Comparison of ENCODE assay signal across 10 mouse cellular contexts in genomic region chr15:99501292-99502260, GRCm38 (mm10). TPM values are rescaled to one million over a fixed set of nuclear protein-coding genes. Genes with fewer than 3 reads are reported as not detected.
DNase-seq lines count a peak whose midpoint lies in the region; ATAC-seq and TF ChIP-seq lines count a peak whose summit lies in the region.
"Had no signal": no experiment of that assay in that cellular context is flagged by ENCODE, and none has a peak within 500 bp of the region (broad histone marks: within the 10 kb centered on the region; RNA-seq: fewer than 3 reads in every experiment).

No protein-coding gene starts in this region.

- peaks cover 50% of the 10 kb centered on the region for H3K27me3 ChIP-seq in heart, embryonic 11.5 days (ENCODE audit: control insufficient read depth, insufficient read depth, low read length)

- H3K9ac ChIP-seq in heart, embryonic 11.5 days (ENCODE audit: low read depth, low read length): no peak overlapping the region

- ATAC-seq in heart, embryonic 11.5 days (replicated peaks; ENCODE audit: insufficient number of reproducible peaks, low FRiP score, low TSS enrichment): no peak

- peak; percentile 21 for DNase-seq in kidney, adult 18-20 months
- no peak for DNase-seq in kidney, postnatal 14 days
- DNase-seq in frontal cortex, postnatal 25 days (ENCODE audit: low spot score in 2 of 2): peak; percentile 23 to 42
- peak; percentile 42 to 66 for DNase-seq in left cerebral cortex, postnatal 14 days (ENCODE audit: low spot score in 2 of 2)
- DNase-seq in right cerebral cortex, postnatal 4 days: peak; percentile 40
- no peak for DNase-seq in gastrocnemius, adult 2 months

- H3K36me3 ChIP-seq in heart, embryonic 11.5 days (ENCODE audit: control insufficient read depth, insufficient read depth, low read length): no peaks in the 10 kb centered on the region

- 86% methylated on average over 20 of the region's 20 CpGs for WGBS in bone marrow, adult 2 months
- WGBS in heart, embryonic 11.5 days (ENCODE audit: insufficient replicate concordance): 71% methylated on average over 20 of the region's 20 CpGs

- peak overlapping the region; percentile 46 for H3K27ac ChIP-seq in bone marrow, adult 2 months (ENCODE audit: control insufficient read depth, insufficient read depth, low read depth, low read length, poor library complexity)
- no peak overlapping the region for H3K27ac ChIP-seq in heart, embryonic 11.5 days (ENCODE audit: low read depth, low read length)
- no peak overlapping the region for H3K27ac ChIP-seq in gastrocnemius, adult 2 months
- H3K27ac ChIP-seq: macrophage had no signal

- H3K4me3 ChIP-seq in bone marrow, adult 2 months (replicated peaks; ENCODE audit: control insufficient read depth, low read depth, low read length): no peak overlapping the region
- H3K4me3 ChIP-seq in heart, embryonic 11.5 days (ENCODE audit: low read depth, low read length): no peak overlapping the region
- H3K4me3 ChIP-seq in gastrocnemius, adult 2 months: no peak overlapping the region

- no peak for TF ChIP-seq POLR2A in bone marrow, adult 2 months (IDR thresholded peaks at IDR 0.05; ENCODE audit: borderline replicate concordance, control insufficient read depth, low read depth, low read length)

- peaks cover 2% of the 10 kb centered on the region; the same call in 1 of the 2 replicates for H3K4me1 ChIP-seq in bone marrow, adult 2 months (ENCODE audit: control insufficient read depth, insufficient read depth, low read length)
- H3K4me1 ChIP-seq in heart, embryonic 11.5 days (ENCODE audit: control insufficient read depth, insufficient read depth, low read length): peaks cover 42% of the 10 kb centered on the region

- H3K4me2 ChIP-seq in heart, embryonic 11.5 days: no peak overlapping the region

- H3K9me3 ChIP-seq in heart, embryonic 11.5 days (replicated peaks; ENCODE audit: control insufficient read depth, low read length): no peaks in the 10 kb centered on the region

- TF ChIP-seq CTCF in bone marrow, adult 2 months (IDR thresholded peaks at IDR 0.05; ENCODE audit: control insufficient read depth, insufficient read depth, low read length): no peak
- no peak for TF ChIP-seq CTCF in gastrocnemius, adult 2 months (IDR thresholded peaks at IDR 0.05)

- intact Hi-C loops in left cerebral cortex, postnatal 14 days (cut with DNase I): no loop called here
- intact Hi-C loops in gastrocnemius, adult 2 months (cut with DNase I): no loop called here

RNA-seq across cellular contexts. Expression of gene Faim2, which starts 26.4 kb away (rescaled TPM):
- 0.35 TPM in 1 of 2 replicates, not detected in the other for polyA plus RNA-seq in bone marrow, adult 2 months (2011; ENCODE audit: insufficient read depth, insufficient read length, low replicate concordance, missing spikeins)
- total RNA-seq in left cerebral cortex, postnatal 14 days (2021): 100 to 1,000 TPM; 220 to 261 TPM
- polyA plus RNA-seq in heart, embryonic 11.5 days (2014; fragmentation: Nextera tagmentation; extraction: Ambion mirVana): 0.40 and 0.51 TPM in 2 replicates
- total RNA-seq in gastrocnemius, adult 2 months (2021): under 1 TPM in 1 of 2 experiments, not detected in 1; 0.75 TPM
- total RNA-seq: common myeloid progenitor, adult 5-6 weeks had no signal
- polyA plus RNA-seq: macrophage had no signal

RNA-seq across cellular contexts. Expression of gene Bcdin3d, which starts 27.0 kb away (rescaled TPM):
- 7.2 and 13.4 TPM in 2 replicates for polyA plus RNA-seq in bone marrow, adult 2 months (2011; ENCODE audit: insufficient read depth, insufficient read length, low replicate concordance, missing spikeins)
- 1 to 10 TPM; 4.7 to 4.8 TPM for total RNA-seq in left cerebral cortex, postnatal 14 days (2021)
- 11.9 TPM in 2 replicates for polyA plus RNA-seq in heart, embryonic 11.5 days (2014; fragmentation: Nextera tagmentation; extraction: Ambion mirVana)
- total RNA-seq in gastrocnemius, adult 2 months (2021): 1 to 10 TPM; 4.3 to 4.5 TPM

RNA-seq across cellular contexts. Expression of gene Nckap5l, which starts 44.0 kb away (rescaled TPM):
- polyA plus RNA-seq in bone marrow, adult 2 months (2011; ENCODE audit: insufficient read depth, insufficient read length, low replicate concordance, missing spikeins): 2.2 and 4.0 TPM in 2 replicates
- 10 to 100 TPM; 27.6 to 35.6 TPM for total RNA-seq in left cerebral cortex, postnatal 14 days (2021)
- polyA plus RNA-seq in heart, embryonic 11.5 days (2014; fragmentation: Nextera tagmentation; extraction: Ambion mirVana): 9.0 and 9.1 TPM in 2 replicates
- total RNA-seq in gastrocnemius, adult 2 months (2021): 1 to 10 TPM; 2.3 to 2.7 TPM

Comparison
In these comparisons a context has a peak if more than half of its experiments do, and no peak if none do; other contexts are left out.
1. DNase-seq: peak in kidney, adult 18-20 months (single experiment), frontal cortex, postnatal 25 days (2 of 2), left cerebral cortex, postnatal 14 days (2 of 2) and right cerebral cortex, postnatal 4 days (single experiment); none in kidney, postnatal 14 days (single experiment) and gastrocnemius, adult 2 months (single experiment).
2. RNA of gene Faim2, which starts 26.4 kb away (total RNA-seq): 220 to 261 TPM in left cerebral cortex, postnatal 14 days; 0.75 TPM in gastrocnemius, adult 2 months; every median in the first group is over 100 times any median in the second.
3. RNA of gene Nckap5l, which starts 44.0 kb away (total RNA-seq): 27.6 to 35.6 TPM in left cerebral cortex, postnatal 14 days; 2.3 to 2.7 TPM in gastrocnemius, adult 2 months; every median in the first group is over 4 times any median in the second.